Mouse (Mus musculus) heart, postnatal 10 days (tissue): ENCODE data around the gene Ufc1. TPM values are rescaled to one million over a fixed set of nuclear protein-coding genes. Genes with fewer than 3 reads are reported as not detected.

Source experiments
- DNase-seq, 2 experiments: peaks; one replicate each; pipeline ENCODE4 v3.0.0; 2021
- intact Hi-C: fragments of 180-260 bp; cut with DNase I; formaldehyde crosslinking; loops from one replicate; pipeline ENCODE4 v1.15.1; 2025
- total RNA-seq, 2 experiments: library from RNA; stranded (reverse); gene quantifications; 2 replicates each; pipeline ENCODE4 v1.2.3; 2021

Gene Ufc1
- total RNA-seq, 2 experiments from 2014 or later, result 101 to 112 TPM

GRCm38 (mm10) chr1:171274171-171274570 lies 20.7 kb downstream of the Ufc1 start:
- DNase-seq, result no peak
- intact Hi-C loops, result no loop called here

- intact Hi-C loops, result no loop called here
- no peak for DNase-seq
Observed at GRCm38 (mm10) chr1:171272086-171272485, 22.7 kb downstream of the Ufc1 start.

- intact Hi-C loops, result no loop called here
- no peak for DNase-seq
Observed at GRCm38 (mm10) chr1:171271622-171272021, 23.2 kb downstream of the Ufc1 start.

- intact Hi-C loops, result no loop called here
- no peak for DNase-seq
Observed at GRCm38 (mm10) chr1:171271196-171271595, 23.6 kb downstream of the Ufc1 start.

GRCm38 (mm10) chr1:171270573-171270900 lies 24.3 kb downstream of the Ufc1 start:
- no peak for DNase-seq
- intact Hi-C loops, result no loop called here

GRCm38 (mm10) chr1:171269848-171270572 lies 24.8 kb downstream of the Ufc1 start, which contains the start of gene B4galt3:
TSS of gene B4galt3 (plus strand) at chr1:171270328.
- DNase-seq, result peak; percentile 97
- intact Hi-C loops, result no loop called here

- intact Hi-C loops, result no loop called here
- DNase-seq, result no peak
Observed at GRCm38 (mm10) chr1:171268341-171268740, 26.5 kb downstream of the Ufc1 start.

- no peak for DNase-seq
- intact Hi-C loops, result no loop called here
Observed at GRCm38 (mm10) chr1:171265971-171266744, 28.7 kb downstream of the Ufc1 start.

- DNase-seq, result peak; percentile 59 to 62
- intact Hi-C loops, result loop anchor here (2.0 kb wide), 1 partner anchor 17 kb away; no protein-coding TSS in a partner anchor
Observed at GRCm38 (mm10) chr1:171263666-171264461, 31.0 kb downstream of the Ufc1 start.

- intact Hi-C loops, result loop anchor here (2.0 kb wide), 1 partner anchor 16 kb away; no protein-coding TSS in a partner anchor
- DNase-seq, result peak; percentile 80 to 84
Observed at GRCm38 (mm10) chr1:171263185-171263611, 31.6 kb downstream of the Ufc1 start.

GRCm38 (mm10) chr1:171262594-171263130 lies 32.2 kb downstream of the Ufc1 start:
- intact Hi-C loops, result loop anchor here (2.0 kb wide), 1 partner anchor 16 kb away; no protein-coding TSS in a partner anchor
- peak; percentile 88 to 91 for DNase-seq

- intact Hi-C loops, result no loop called here
- DNase-seq, result no peak
Observed at GRCm38 (mm10) chr1:171260316-171260715, 34.5 kb downstream of the Ufc1 start.

GRCm38 (mm10) chr1:171258921-171259320 lies 35.9 kb downstream of the Ufc1 start:
- DNase-seq, result no peak
- intact Hi-C loops, result no loop called here

GRCm38 (mm10) chr1:171257781-171258180 lies 37.0 kb downstream of the Ufc1 start:
- DNase-seq, result no peak
- intact Hi-C loops, result loop anchor here (1.0 to 2.0 kb wide), 2 partner anchors 34 to 139 kb away; no protein-coding TSS in a partner anchor

GRCm38 (mm10) chr1:171256937-171257548 lies 37.8 kb downstream of the Ufc1 start:
- intact Hi-C loops, result loop anchor here (1.0 to 2.0 kb wide), 2 partner anchors 34 to 138 kb away; no protein-coding TSS in a partner anchor
- peak; percentile 81 to 86 for DNase-seq

GRCm38 (mm10) chr1:171256095-171256818 lies 38.6 kb downstream of the Ufc1 start:
- intact Hi-C loops, result loop anchor here (2.0 kb wide), 1 partner anchor 137 kb away; no protein-coding TSS in a partner anchor
- no peak for DNase-seq

GRCm38 (mm10) chr1:171252415-171252814 lies 42.4 kb downstream of the Ufc1 start:
- intact Hi-C loops, result no loop called here
- DNase-seq, result no peak

GRCm38 (mm10) chr1:171251594-171252324 lies 43.1 kb downstream of the Ufc1 start:
- peak; percentile 68 to 74 for DNase-seq
- intact Hi-C loops, result no loop called here
